Mouse (Mus musculus) kidney, embryonic 14.5 days (tissue): ENCODE measurements around the gene Tbxa2r. TPM values are rescaled to one million over a fixed set of nuclear protein-coding genes. Genes with fewer than 3 reads are reported as not detected.
A peak's percentile ranks its signal among the peaks of the same experiment; 100 is the strongest.

Experiments
- ATAC-seq: fragments of 200-750 bp; cut with Nextera tagmentation; 2 replicates; pipeline ENCODE4 v1.8.0; 2017; ENCODE audit warnings: moderate number of reproducible peaks, mild to moderate bottlenecking, moderate TSS enrichment, moderate library complexity; ENCODE audit not compliant: low FRiP score, low TSS enrichment
- H3K27ac ChIP-seq: fragments of 300-500 bp; sonication (generic); 2 replicates; pipeline ENCODE4 v1.5.1; 2014; ENCODE audit warnings: low read depth, mild to moderate bottlenecking, low read length, moderate library complexity, mixed read lengths
- H3K27me3 ChIP-seq: fragments of 300-500 bp; sonication (generic); 2 replicates; pipeline ENCODE4 v1.6.1; 2014; ENCODE audit warnings: mild to moderate bottlenecking, low read length; ENCODE audit not compliant: control insufficient read depth, insufficient read depth
- H3K36me3 ChIP-seq: fragments of 300-500 bp; sonication (generic); 2 replicates; pipeline ENCODE4 v1.6.1; 2014; ENCODE audit warnings: low read length, mixed read lengths; ENCODE audit not compliant: control insufficient read depth, insufficient read depth
- H3K4me1 ChIP-seq: fragments of 300-500 bp; sonication (generic); 2 replicates; pipeline ENCODE4 v1.6.1; 2014; ENCODE audit warnings: low read length, mixed read lengths; ENCODE audit not compliant: control insufficient read depth, insufficient read depth
- H3K4me2 ChIP-seq: fragments of 300-500 bp; sonication (generic); replicated peaks from 2 replicates; pipeline ENCODE4 v1.6.1; 2014; ENCODE audit warnings: low read depth, mild to moderate bottlenecking, low read length
- H3K4me3 ChIP-seq: fragments of 300-500 bp; sonication (generic); 2 replicates; pipeline ENCODE4 v1.5.1; 2014; ENCODE audit warnings: mild to moderate bottlenecking, low read length
- H3K9ac ChIP-seq: fragments of 300-500 bp; sonication (generic); 2 replicates; pipeline ENCODE4 v1.6.1; 2014; ENCODE audit warnings: low read depth, mild to moderate bottlenecking, low read length, moderate library complexity
- H3K9me3 ChIP-seq: fragments of 300-500 bp; sonication (generic); 2 replicates; pipeline ENCODE4 v1.6.1; 2016; ENCODE audit warnings: low read length; ENCODE audit not compliant: control insufficient read depth
- WGBS: fragments of 180-500 bp; shearing (Covaris S2); extraction: QIAGEN DNeasy Blood & Tissue Kit; methylation state at CpG from one replicate; pipeline ENCODE4 v1.1.7; 2014; 5-methylcytosine and 5-hydroxymethylcytosine counted together
- polyA plus RNA-seq: library from polyadenylated mRNA; unstranded; fragments of >200 nt; fragmentation: Nextera tagmentation; extraction: Ambion mirVana; gene quantifications from 2 replicates; pipeline ENCODE4 v1.2.1, GENCODE M21; 2014

The Tbxa2r gene
- polyA plus RNA-seq, 1 experiment from 2014 or later: 10.1 TPM

DNA sequence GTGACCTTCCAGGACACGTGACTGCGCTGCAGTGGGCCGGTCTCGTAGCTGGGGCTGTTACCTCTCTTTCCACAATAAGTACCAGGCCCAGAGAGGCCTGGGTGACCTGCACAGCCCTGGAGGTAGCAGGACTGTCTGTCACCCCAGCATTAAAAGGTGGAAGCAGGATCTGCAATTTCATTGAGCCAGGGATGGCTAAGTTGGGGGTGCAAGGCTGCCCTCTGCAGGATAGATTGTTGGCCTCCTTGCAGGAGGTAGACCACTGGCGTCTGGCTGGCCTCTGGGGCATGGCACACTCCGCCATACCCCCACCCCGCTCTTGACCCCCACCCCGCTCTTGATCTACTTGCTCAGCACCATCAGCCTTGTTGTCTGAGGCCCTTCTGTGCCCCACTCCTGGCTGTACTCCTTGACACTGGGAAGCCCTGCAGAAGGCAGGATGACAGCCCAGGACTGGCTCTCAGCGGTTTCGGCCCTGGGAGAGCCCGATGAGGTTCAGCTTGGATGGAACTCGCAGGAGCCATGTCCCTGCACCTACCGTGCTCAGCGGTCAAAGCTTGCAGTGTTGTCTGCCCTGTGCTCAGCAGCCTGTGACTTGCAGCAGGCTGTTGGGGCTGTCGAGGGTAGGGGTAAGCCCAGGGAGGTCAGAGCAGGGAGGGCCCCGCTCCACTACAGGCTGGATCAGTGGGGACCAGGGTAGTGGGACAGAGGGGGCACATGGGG is 12.0 kb upstream of the Tbxa2r start:
- Histone ChIP-seq H3K4me2 (peak overlapping the region; percentile 47), H3K27ac (peak overlapping the region; percentile 59), H3K4me1 (peaks cover 41% of the 10 kb centered on the region), H3K27me3 (no peaks in the 10 kb centered on the region), H3K9ac (peak overlapping the region; percentile 23; the same call in 1 of the 2 replicates), H3K4me3 (peak overlapping the region; percentile 25), H3K36me3 (peaks cover 54% of the 10 kb centered on the region), H3K9me3 (no peaks in the 10 kb centered on the region)
- ATAC-seq: no peak
- WGBS: 32% methylated on average over 16 of the region's 16 CpGs

DNA sequence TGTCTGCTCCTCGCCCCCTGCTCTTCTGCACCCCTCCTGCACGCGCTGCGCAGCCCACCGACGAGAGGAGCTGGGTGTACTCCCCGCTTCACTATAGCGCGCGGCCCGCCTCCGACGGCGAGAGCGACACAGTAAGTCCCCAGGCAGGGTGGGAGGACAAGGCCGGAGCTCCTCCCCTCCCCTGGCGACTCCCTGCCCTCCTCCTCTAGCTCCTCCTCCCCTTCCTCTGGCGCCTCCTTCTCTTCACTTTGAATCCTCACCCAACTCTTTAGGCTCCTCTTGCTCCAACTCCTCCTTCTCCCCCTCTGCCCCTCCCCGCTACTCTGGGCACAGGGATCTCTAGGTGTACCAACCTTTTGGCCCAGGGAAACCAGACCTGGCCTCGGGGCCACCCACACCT is 11.3 kb upstream of the Tbxa2r start:
- peak overlapping the region; percentile 59; the same call in 1 of the 2 replicates for H3K27ac ChIP-seq
- WGBS: 13% methylated on average over 14 of the region's 20 CpGs

DNA sequence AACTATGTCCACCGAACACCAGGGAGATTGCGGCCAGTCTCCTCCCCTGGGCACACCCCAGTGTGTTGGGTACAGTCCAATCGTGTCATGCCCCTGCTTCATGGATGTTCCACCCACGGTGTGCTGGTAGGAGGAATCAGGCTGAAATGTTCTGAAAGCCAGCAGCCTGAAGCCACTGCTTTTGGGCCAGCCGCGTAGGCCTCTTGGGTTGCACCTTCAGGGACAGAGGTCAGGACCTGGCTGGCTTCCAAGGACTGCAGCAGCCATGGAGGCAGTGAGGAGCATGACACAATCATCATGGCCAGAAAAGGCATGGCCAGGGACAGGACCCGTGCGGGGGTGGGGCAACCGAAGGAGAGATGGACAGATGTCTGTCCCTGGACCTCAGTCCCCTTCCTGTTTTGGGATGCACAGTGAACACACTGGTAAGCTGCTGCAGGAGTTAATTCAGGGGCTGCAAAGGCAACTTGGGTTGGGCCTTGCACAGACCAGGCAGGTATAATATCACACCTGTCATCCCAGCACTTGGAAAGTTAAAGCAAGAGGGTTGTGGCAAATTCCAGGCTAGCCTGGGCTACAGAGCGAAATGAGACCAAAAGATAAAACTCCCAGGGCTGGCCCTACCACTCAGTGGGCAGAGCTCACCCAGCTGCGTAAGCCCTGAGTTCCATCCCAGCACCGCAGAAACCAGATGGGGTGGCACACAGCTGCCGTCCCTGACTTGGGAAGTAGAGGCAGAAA is 9.8 kb upstream of the Tbxa2r start:
- Histone ChIP-seq H3K4me3 (no peak overlapping the region; the same call in 1 of the 2 replicates), H3K36me3 (peaks cover 49% of the 10 kb centered on the region), H3K9me3 (no peaks in the 10 kb centered on the region), H3K27me3 (no peaks in the 10 kb centered on the region), H3K27ac (no peak overlapping the region), H3K4me2 (peak overlapping the region; percentile 76; the same call in 1 of the 2 replicates), H3K9ac (peak overlapping the region; percentile 93; the same call in 1 of the 2 replicates), H3K4me1 (peaks cover 32% of the 10 kb centered on the region)
- WGBS: 93% methylated on average over 13 of the region's 13 CpGs
- no peak for ATAC-seq

More for the DNA sequence above, 11.3 kb upstream of the Tbxa2r start:
- H3K36me3 ChIP-seq: peaks cover 48% of the 10 kb centered on the region
- H3K4me1 ChIP-seq: peaks cover 37% of the 10 kb centered on the region
- H3K9ac ChIP-seq: peak overlapping the region; percentile 23
- H3K27me3 ChIP-seq: no peaks in the 10 kb centered on the region
- no peak for ATAC-seq
- H3K4me3 ChIP-seq: peak overlapping the region; percentile 25
- H3K9me3 ChIP-seq: no peaks in the 10 kb centered on the region
- peak overlapping the region; percentile 47 for H3K4me2 ChIP-seq

- Histone ChIP-seq H3K27ac (peak overlapping the region; percentile 85), H3K4me3 (peak overlapping the region; percentile 99; the same call in 1 of the 2 replicates), H3K27me3 (no peaks in the 10 kb centered on the region), H3K4me2 (peak overlapping the region; percentile 76), H3K9ac (peak overlapping the region; percentile 93; the same call in 1 of the 2 replicates), H3K9me3 (no peaks in the 10 kb centered on the region), H3K36me3 (peaks cover 49% of the 10 kb centered on the region), H3K4me1 (peaks cover 32% of the 10 kb centered on the region)
- ATAC-seq: no peak
- 34% methylated on average over 8 of the region's 8 CpGs for WGBS
Measured at GRCm38 (mm10) chr10:81319330-81319699, 9.2 kb upstream of the Tbxa2r start.

DNA sequence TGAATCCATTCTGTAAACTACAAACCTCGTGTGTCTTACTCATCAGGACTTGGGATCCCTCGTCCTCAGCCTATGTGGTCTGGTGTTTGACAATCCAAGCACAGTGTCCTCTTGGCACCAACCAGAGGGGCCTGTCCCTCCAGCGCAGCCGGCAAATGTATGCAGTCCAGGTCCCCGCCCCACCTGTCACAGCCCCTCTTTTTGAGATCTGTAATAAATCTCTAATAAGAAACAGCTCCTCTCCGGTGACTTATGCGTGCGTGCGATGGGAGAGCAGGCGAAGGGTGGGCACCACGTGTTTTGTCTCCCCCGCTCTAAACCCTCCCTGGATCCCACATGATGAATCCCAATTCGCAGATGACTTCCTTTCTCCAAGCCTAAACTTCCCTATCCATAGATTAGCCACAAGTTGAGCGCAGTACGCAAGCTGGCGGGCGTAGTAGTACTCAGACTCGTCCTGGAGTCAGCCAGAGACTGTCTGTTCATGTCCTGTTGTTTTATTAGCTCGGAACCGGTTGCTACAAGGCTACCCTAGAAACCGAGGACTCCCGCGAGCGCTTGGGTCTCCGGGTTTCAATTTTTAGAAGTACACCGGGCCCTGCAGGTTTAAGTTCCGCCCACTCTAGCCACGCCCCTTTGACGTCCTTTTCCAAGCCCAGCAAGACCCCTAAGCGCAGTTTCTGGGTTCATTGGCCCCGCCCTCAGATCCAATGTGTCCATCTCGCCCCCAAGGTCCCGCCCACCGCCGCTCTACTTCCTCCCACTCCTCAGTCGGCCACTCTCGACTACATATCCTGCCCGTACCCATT is 8.6 kb upstream of the Tbxa2r start:
- WGBS: under 1% methylated on average over 38 of the region's 38 CpGs

DNA sequence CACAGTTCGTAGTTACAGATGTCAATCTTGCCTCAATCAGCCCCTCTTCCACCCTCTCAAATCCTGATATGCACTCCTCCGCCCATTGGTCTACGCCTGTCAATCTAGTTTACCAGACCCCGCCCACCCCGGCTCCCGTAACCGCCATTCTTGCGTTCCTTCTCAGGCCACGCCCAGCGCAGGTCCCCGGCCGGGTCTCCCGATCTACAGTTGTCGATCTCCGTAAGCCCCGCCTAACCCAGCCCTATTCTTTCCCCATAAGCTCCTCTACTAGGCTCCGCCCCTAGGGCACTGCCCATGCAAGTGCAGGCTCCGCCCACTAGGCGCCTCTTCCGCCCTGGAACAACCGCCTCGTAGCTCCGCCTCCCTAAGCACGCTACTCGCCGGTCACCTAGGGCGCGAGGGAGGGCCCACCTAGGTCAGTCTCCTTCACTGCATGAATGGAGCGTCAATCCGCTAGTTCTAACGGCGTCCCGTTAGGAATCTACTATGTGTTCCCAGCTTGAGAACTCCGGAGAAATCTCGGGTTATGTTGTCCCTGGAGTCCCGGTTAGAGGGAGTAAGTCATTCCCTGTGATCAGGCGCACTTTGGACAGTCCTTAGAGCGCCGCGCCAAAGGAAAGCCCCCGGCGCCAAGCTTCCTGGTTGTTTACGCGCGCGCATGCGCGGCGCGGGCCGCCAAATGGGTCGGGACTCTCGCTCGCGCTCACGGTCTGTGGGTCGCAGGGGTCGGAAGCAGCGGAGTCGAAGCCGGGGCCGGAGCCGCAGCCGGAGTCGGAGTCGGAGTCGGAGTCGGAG is 7.8 kb upstream of the Tbxa2r start, which contains the start of gene Cactin:
Cactin (plus strand) TSS at position 554 of the 798 bp plus-strand sequence.
- Histone ChIP-seq H3K27me3 (no peaks in the 10 kb centered on the region), H3K4me3 (peak within 1 kb of the TSS; percentile 99), H3K9ac (peak within 1 kb of the TSS; percentile 93), H3K9me3 (no peaks in the 10 kb centered on the region), H3K36me3 (peaks cover 53% of the 10 kb centered on the region), H3K4me1 (peaks cover 32% of the 10 kb centered on the region), H3K4me2 (peak within 1 kb of the TSS; percentile 76), H3K27ac (peak within 1 kb of the TSS; percentile 85)
- under 1% methylated on average over 68 of the region's 68 CpGs for WGBS
- peak; percentile 91 for ATAC-seq

More for the DNA sequence above, 8.6 kb upstream of the Tbxa2r start:
- H3K27me3 ChIP-seq: no peaks in the 10 kb centered on the region
- peak; percentile 82 for ATAC-seq
- peaks cover 32% of the 10 kb centered on the region for H3K4me1 ChIP-seq
- H3K4me3 ChIP-seq: peak overlapping the region; percentile 99
- H3K27ac ChIP-seq: peak overlapping the region; percentile 85
- H3K9me3 ChIP-seq: no peaks in the 10 kb centered on the region
- H3K4me2 ChIP-seq: peak overlapping the region; percentile 76
- peak overlapping the region; percentile 93 for H3K9ac ChIP-seq
- peaks cover 53% of the 10 kb centered on the region for H3K36me3 ChIP-seq

DNA sequence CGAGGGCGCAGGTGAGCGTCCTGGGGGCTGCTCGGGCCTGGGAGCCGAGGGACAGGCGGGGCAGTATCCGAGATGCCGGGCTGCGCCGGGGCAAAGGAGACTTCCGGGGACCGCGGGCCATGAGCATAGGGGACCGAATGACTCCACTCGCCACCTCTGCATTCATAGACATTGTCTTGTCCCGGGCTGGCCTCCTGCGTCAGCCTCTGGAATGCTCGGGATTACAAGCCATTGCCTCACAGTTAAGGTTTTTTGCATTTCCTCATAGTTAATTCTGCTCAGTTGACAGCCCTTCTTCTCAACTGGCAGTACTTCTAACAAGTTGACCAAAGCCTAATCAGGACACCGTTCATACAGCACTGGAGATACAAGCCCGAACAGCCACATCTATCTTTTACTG is 7.1 kb upstream of the Tbxa2r start:
- WGBS: 3% methylated on average over 20 of the region's 20 CpGs

GRCm38 (mm10) chr10:81322444-81322843 is 6.1 kb upstream of the Tbxa2r start:
- Histone ChIP-seq H3K36me3 (peaks cover 63% of the 10 kb centered on the region), H3K9ac (0 out of 2 replicates have a peak overlapping the region, but pooled peaks have one; percentile 93), H3K27ac (no peak overlapping the region), H3K27me3 (no peaks in the 10 kb centered on the region), H3K4me2 (no peak overlapping the region), H3K4me1 (peaks cover 17% of the 10 kb centered on the region), H3K9me3 (no peaks in the 10 kb centered on the region), H3K4me3 (no peak overlapping the region)
- ATAC-seq: no peak
- 93% methylated on average over 27 of the region's 27 CpGs for WGBS

More for the DNA sequence above, 7.1 kb upstream of the Tbxa2r start:
- Histone ChIP-seq H3K27ac (peak overlapping the region; percentile 85), H3K9me3 (no peaks in the 10 kb centered on the region), H3K27me3 (no peaks in the 10 kb centered on the region), H3K36me3 (peaks cover 55% of the 10 kb centered on the region), H3K4me2 (peak overlapping the region; percentile 70), H3K4me3 (peak overlapping the region; percentile 99), H3K9ac (peak overlapping the region; percentile 93), H3K4me1 (peaks cover 27% of the 10 kb centered on the region)
- no peak for ATAC-seq
